Comparison of ENCODE assay signal across 25 mouse cellular contexts in genomic region chr9:86762477-86763376, GRCm38 (mm10). TPM values are rescaled to one million over a fixed set of nuclear protein-coding genes. Genes with fewer than 3 reads are reported as not detected.
DNase-seq lines count a peak whose midpoint lies in the region; ATAC-seq lines count a peak whose summit lies in the region.
"Had no signal": no experiment of that assay in that cellular context is flagged by ENCODE, and none has a peak within 500 bp of the region (broad histone marks: within the 10 kb centered on the region; RNA-seq: fewer than 3 reads in every experiment).

No protein-coding gene starts in this region.

- 0 out of 2 replicates have a peak, but pooled peaks have one; percentile 28 for ATAC-seq in kidney, embryonic 14.5 days (ENCODE audit: low FRiP score, low TSS enrichment)
- peak; percentile 83 for ATAC-seq in limb, embryonic 11.5 days (ENCODE audit: insufficient number of reproducible peaks, low FRiP score, low TSS enrichment, low read depth)
- ATAC-seq: forebrain, embryonic 13.5 days had no signal

- H3K27me3 ChIP-seq in kidney, embryonic 14.5 days (ENCODE audit: control insufficient read depth, insufficient read depth, low read length) = no peaks in the 10 kb centered on the region
- no peaks in the 10 kb centered on the region for H3K27me3 ChIP-seq in limb, embryonic 11.5 days (ENCODE audit: control insufficient read depth, insufficient read depth, low read length)
- H3K27me3 ChIP-seq: forebrain, embryonic 13.5 days; heart, embryonic 15.5 days; hindbrain, embryonic 12.5 days; liver, embryonic 15.5 days had no signal

- no peak for DNase-seq in kidney, adult 8-10 months
- peak; percentile 42 for DNase-seq in ZHBTc4 (ENCODE audit: low read depth, low spot score)
- DNase-seq in embryo, embryonic 11 days = peak; percentile 49
- DNase-seq in limb, embryonic 11.5 days (ENCODE audit: low spot score) = peak; percentile 69
- DNase-seq in ovary, postnatal 10 days (ENCODE audit: low spot score) = no peak
- DNase-seq in heart, postnatal 36 days = no peak
- DNase-seq in gastrocnemius, postnatal 14 days = no peak
- DNase-seq: cerebellum, adult 2 months; gastrocnemius, adult 2 months; heart, adult 18-20 months; kidney, adult 18-20 months; kidney, postnatal 4 days; left cerebral cortex, postnatal 4 days; lung, postnatal 10 days; retina, postnatal 1 day; thymus, postnatal 36 days had no signal

- intact Hi-C loops in heart, postnatal 36 days (cut with DNase I) = no loop called here
- intact Hi-C loops in gastrocnemius, postnatal 14 days (cut with DNase I; ENCODE audit: low total_unique reads) = no loop called here

- H3K9ac ChIP-seq in kidney, embryonic 14.5 days (ENCODE audit: low read depth, low read length) = no peak overlapping the region
- H3K9ac ChIP-seq in limb, embryonic 11.5 days (ENCODE audit: low read length) = no peak overlapping the region
- H3K9ac ChIP-seq: forebrain, embryonic 13.5 days; heart, embryonic 15.5 days; hindbrain, embryonic 12.5 days; liver, embryonic 15.5 days had no signal

- no peak overlapping the region for H3K4me2 ChIP-seq in kidney, embryonic 14.5 days (replicated peaks; ENCODE audit: low read depth, low read length)
- H3K4me2 ChIP-seq in limb, embryonic 11.5 days (ENCODE audit: low read depth, severe bottlenecking) = no peak overlapping the region
- H3K4me2 ChIP-seq: forebrain, embryonic 13.5 days; heart, embryonic 15.5 days; hindbrain, embryonic 12.5 days; liver, embryonic 15.5 days had no signal

- H3K27ac ChIP-seq in kidney, embryonic 14.5 days (ENCODE audit: low read depth, low read length) = no peak overlapping the region
- peak overlapping the region; percentile 10; the same call in 1 of the 2 replicates for H3K27ac ChIP-seq in limb, embryonic 11.5 days (replicated peaks; ENCODE audit: low read depth, low read length)
- H3K27ac ChIP-seq: forebrain, embryonic 13.5 days; gastrocnemius, adult 2 months; heart, embryonic 15.5 days; hindbrain, embryonic 12.5 days; liver, embryonic 15.5 days had no signal

- no peaks in the 10 kb centered on the region for H3K4me1 ChIP-seq in kidney, embryonic 14.5 days (ENCODE audit: control insufficient read depth, insufficient read depth, low read length)
- peaks cover 3% of the 10 kb centered on the region; the same call in 1 of the 2 replicates for H3K4me1 ChIP-seq in limb, embryonic 11.5 days (ENCODE audit: control insufficient read depth, insufficient read depth, low read length)
- H3K4me1 ChIP-seq: forebrain, embryonic 13.5 days; heart, embryonic 15.5 days; liver, embryonic 15.5 days had no signal

- H3K36me3 ChIP-seq in kidney, embryonic 14.5 days (ENCODE audit: control insufficient read depth, insufficient read depth, low read length) = no peaks in the 10 kb centered on the region
- no peaks in the 10 kb centered on the region for H3K36me3 ChIP-seq in limb, embryonic 11.5 days (ENCODE audit: control insufficient read depth, insufficient read depth, low read length)
- H3K36me3 ChIP-seq: G1E; liver, embryonic 15.5 days had no signal

- H3K4me3 ChIP-seq in kidney, embryonic 14.5 days (ENCODE audit: low read length) = no peak overlapping the region
- H3K4me3 ChIP-seq in limb, embryonic 11.5 days (ENCODE audit: low read depth, low read length) = no peak overlapping the region
- H3K4me3 ChIP-seq: forebrain, embryonic 13.5 days; gastrocnemius, adult 2 months; heart, embryonic 15.5 days; hindbrain, embryonic 12.5 days; liver, embryonic 15.5 days had no signal

- WGBS in kidney, embryonic 14.5 days = 53% methylated on average over 8 of the region's 8 CpGs
- 36% methylated on average over 8 of the region's 8 CpGs for WGBS in limb, embryonic 11.5 days

- H3K9me3 ChIP-seq in kidney, embryonic 14.5 days (ENCODE audit: control insufficient read depth, low read length) = no peaks in the 10 kb centered on the region
- H3K9me3 ChIP-seq in limb, embryonic 11.5 days (ENCODE audit: control insufficient read depth, low read length) = no peaks in the 10 kb centered on the region
- H3K9me3 ChIP-seq: forebrain, embryonic 13.5 days; G1E; heart, embryonic 15.5 days; hindbrain, embryonic 12.5 days; liver, embryonic 15.5 days had no signal

RNA-seq across cellular contexts. Expression of gene Prss35, which starts 19.3 kb away (rescaled TPM):
- 1.1 and 1.5 TPM in 2 replicates for polyA plus RNA-seq in kidney, embryonic 14.5 days (2014; fragmentation: Nextera tagmentation; extraction: Ambion mirVana)
- 3.8 and 4.5 TPM in 2 replicates for polyA plus RNA-seq in limb, embryonic 11.5 days (2014; fragmentation: Nextera tagmentation; extraction: Ambion mirVana)
- under 1 TPM; 0.27 to 0.42 TPM for total RNA-seq in heart, postnatal 36 days (2021)
- 1 to 10 TPM; 1.1 to 2.7 TPM for total RNA-seq in gastrocnemius, postnatal 14 days (2021)
- total RNA-seq: megakaryocyte-erythroid progenitor cell, adult 5-6 weeks; monocyte, adult 5-6 weeks had no signal
- polyA plus RNA-seq: G1E; small intestine, adult 2 months had no signal

Comparison
In these comparisons a context has a peak if more than half of its experiments do, and no peak if none do; other contexts are left out.
1. DNase-seq: peak in ZHBTc4 (single experiment), embryo, embryonic 11 days (single experiment) and limb, embryonic 11.5 days (single experiment); none in kidney, adult 8-10 months (0 of 2), ovary, postnatal 10 days (single experiment), heart, postnatal 36 days (0 of 2) and gastrocnemius, postnatal 14 days (single experiment).